Mouse (Mus musculus) megakaryocyte, adult 5-6 weeks (primary cell): Measurements from ENCODE around the gene Eya3. TPM values are rescaled to one million over a fixed set of nuclear protein-coding genes. Genes with fewer than 3 reads are reported as not detected.
A peak's percentile ranks its signal among the peaks of the same experiment; 100 is the strongest.
"Not testable (repeated sequence)": the region's sequence is repeated elsewhere in the genome, so short reads cannot be mapped to it uniquely, and the experiment has no call there.

Experiments used
- ATAC-seq: 2 replicates; pipeline ENCODE4 v1.8.0; 2016; ENCODE audit warnings: mild to moderate bottlenecking, inconsistent platforms; ENCODE audit not compliant: poor library complexity, severe bottlenecking
- total RNA-seq, 2 experiments: library from RNA; stranded (forward) in 1 of 2; stranded (reverse) in 1 of 2; fragments of 153-499, 151-499 nt in 1 of 2; fragments of 221-1000, 200-1000 nt in 1 of 2; gene quantifications; 2 replicates each; pipeline versions ENCODE4 v1.2.3 to v1.2.4; 2015 to 2017

Gene Eya3
- total RNA-seq, 2 experiments from 2014 or later = 31.7 to 49.3 TPM

- ATAC-seq = no peak
These were observed 97.1 kb downstream of the Eya3 start for GRCm38 (mm10) chr4:132735894-132736293.

DNA sequence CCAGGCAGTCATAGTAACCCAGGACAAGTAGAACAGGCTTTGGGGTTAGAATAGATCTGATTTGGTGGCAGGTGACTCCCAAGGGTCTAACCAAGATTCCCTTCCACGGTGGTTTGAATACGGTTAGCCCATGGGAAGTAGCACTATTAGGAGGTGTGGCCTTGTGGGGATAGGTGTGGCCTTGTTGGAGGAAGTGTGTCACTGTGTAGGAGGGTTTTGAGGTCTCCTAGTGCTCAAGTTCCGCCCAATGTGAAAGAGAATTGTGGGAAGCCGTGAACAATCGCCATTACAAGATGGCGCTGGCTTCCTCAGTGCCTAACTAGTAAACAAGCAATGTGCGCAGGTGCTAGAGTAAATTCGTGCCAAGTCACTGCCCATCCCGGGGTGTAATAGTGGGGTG, 98.4 kb downstream of the Eya3 start:
- ATAC-seq = not testable (repeated sequence)

DNA sequence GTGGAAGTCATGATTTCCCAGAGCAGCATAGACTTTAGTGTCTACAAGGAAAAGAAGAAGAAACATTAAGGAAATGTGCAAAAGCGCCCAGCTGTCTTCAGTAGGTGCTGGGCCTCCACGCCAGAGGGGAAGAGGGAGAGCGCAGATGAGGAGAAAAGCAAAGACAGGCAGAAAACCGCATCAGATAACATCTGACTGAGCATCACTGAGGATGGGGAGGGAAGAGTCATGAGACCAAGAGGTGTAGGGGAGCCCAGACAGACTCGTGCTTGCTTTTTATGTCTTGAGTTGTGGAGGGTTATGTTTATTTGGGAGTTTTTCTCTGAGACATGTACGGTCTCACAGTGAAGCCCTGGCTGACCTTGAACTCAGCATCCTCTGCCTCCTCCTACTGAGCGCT, 102.7 kb downstream of the Eya3 start:
- no peak for ATAC-seq

- no peak for ATAC-seq
These were observed 105.5 kb downstream of the Eya3 start for GRCm38 (mm10) chr4:132743992-132744911.

DNA sequence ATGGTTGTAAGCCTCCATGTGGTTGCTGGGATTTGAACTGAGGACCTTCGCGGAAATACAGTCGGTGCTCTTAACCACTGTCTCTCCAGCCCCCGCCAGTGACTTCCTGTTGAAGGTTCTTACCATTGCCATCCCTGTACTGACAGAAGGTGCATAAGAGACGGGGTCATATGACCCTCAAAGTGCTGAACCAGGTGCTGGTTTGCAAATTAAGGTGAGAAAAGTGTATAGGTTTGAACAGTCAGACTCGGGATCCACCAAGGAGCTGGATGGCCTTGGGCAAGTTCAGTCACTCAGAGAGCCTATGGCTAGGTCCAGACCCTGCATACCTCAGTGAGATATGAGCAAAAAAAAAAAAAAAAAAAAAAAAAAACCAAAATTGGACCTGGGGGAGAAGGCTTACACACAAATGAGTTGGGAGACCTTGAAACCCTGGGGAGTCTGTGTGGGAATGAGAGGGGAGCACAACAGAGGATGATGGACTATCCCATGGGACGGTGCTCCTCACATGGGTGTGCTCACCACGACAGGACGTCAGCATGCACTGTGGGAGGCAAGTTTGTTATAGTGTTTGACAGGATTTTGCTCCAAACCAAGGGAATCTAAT, 108.2 kb downstream of the Eya3 start:
- ATAC-seq = peak; percentile 5; the same call in 1 of the 2 replicates

- peak; percentile 92 for ATAC-seq
These were observed 109.0 kb downstream of the Eya3 start for GRCm38 (mm10) chr4:132747664-132748259.

GRCm38 (mm10) chr4:132748778-132749177, 110.0 kb downstream of the Eya3 start:
- peak; percentile 63 for ATAC-seq

- no peak for ATAC-seq
These were observed 110.6 kb downstream of the Eya3 start for GRCm38 (mm10) chr4:132749258-132749982.

- peak; percentile 46 for ATAC-seq
These were observed 114.2 kb downstream of the Eya3 start for GRCm38 (mm10) chr4:132752992-132753391.

DNA sequence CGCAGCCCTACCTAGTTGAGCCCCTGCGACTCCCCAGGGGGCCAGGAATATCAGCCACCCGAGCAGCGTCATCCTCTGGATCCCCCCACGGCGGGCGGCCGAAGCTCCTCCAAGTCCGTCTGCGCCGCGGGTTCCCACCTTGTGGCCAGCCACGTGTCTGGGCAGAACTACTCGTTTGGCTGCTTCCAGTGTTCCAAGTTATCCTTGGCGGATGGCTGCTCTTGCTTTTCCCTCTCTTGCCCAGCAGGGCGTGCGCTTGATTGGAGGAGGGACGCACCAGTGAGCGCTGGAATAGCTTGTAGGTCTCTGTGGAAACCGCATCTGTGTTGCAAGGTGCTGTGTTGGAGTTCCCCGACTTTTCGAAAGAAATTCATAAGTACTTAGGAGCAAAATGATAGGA, 118.2 kb downstream of the Eya3 start, which contains the start of gene Smpdl3b:
Smpdl3b (minus strand) TSS at position 279 of the 400 bp plus-strand sequence.
- ATAC-seq = peak; percentile 80

DNA sequence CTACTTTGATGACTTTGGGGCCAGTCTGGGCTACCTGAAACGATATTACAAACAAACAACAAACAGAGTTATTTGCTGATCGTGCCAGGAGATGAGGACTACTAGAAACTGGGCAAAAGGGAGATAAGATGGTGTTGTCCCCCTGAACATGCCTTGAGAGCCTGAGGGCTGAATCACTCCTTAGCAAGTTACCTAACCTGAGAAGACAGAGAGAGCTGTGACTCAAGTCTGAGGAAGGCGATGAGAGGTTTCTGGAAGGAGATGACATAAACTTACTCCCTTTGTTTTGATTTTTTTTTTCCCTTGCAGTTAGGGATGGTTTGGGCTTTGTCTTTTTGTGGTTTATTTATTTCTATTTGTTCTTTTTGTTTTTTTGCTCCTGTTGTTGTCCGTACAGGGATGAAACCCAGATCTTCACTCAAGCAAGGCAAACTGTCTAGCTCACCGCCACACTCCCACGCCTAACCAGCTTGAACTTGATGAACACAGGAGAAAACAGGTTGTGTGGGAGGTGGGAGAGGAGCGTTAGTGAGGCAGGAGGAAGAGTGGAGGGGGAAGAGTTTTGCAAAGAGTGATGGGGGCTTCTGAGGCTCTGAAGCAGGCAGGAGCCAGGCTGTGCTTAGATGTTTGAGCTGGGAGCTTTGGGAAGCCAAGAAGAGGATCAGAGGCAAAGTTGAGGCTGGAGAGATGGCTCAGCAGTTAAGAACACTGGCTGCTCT, 119.0 kb downstream of the Eya3 start:
- no peak for ATAC-seq

- ATAC-seq = peak; percentile 71
These were observed 121.5 kb downstream of the Eya3 start for GRCm38 (mm10) chr4:132760296-132760695.

DNA sequence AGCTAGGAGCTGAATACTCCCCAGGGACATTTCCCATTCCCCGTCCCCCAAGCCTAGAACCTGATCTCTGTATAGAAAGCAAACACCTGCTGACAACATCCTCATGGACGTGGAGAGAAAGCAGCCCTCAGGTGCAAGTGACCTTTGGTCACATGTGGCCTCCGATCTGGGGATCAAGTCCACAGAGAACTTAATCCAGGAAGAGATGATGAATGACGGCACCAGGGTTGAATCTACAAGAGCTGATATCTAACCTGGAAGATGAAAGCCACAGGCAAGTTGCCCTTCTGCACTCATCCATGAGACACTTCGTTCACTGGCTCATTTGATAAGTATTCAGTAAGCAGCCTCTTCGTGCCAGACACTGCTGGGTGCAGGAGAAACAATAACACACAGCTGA, 123.8 kb downstream of the Eya3 start:
- no peak for ATAC-seq

DNA sequence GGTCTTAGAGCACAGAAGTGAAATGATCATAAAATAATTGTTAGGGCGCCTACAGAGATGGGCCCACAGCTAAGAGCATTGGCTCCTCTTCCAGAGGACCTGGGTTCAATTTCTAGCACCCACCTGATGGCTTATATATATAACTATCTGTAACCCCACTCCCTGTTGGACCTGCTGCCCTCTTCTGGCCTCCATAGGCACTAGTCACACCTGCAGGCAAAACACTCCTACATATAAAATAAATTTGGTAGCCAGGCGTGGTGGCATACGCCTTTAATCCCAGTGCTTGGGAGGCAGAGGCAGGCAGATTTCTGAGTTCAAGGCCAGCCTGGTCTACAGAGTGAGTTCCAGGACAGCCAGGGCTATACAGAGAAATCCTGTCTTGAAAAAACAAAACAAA, 124.3 kb downstream of the Eya3 start:
- not testable (repeated sequence) for ATAC-seq

GRCm38 (mm10) chr4:132767914-132768876, 129.4 kb downstream of the Eya3 start, which contains the start of gene Rpa2:
TSS of gene Rpa2 (plus strand) at chr4:132768332.
- peak; percentile 99 for ATAC-seq

- ATAC-seq = no peak
These were observed 133.0 kb downstream of the Eya3 start for GRCm38 (mm10) chr4:132771776-132772175.
